ENCODE assay signal across 16 mouse cellular contexts in the genomic region with DNA sequence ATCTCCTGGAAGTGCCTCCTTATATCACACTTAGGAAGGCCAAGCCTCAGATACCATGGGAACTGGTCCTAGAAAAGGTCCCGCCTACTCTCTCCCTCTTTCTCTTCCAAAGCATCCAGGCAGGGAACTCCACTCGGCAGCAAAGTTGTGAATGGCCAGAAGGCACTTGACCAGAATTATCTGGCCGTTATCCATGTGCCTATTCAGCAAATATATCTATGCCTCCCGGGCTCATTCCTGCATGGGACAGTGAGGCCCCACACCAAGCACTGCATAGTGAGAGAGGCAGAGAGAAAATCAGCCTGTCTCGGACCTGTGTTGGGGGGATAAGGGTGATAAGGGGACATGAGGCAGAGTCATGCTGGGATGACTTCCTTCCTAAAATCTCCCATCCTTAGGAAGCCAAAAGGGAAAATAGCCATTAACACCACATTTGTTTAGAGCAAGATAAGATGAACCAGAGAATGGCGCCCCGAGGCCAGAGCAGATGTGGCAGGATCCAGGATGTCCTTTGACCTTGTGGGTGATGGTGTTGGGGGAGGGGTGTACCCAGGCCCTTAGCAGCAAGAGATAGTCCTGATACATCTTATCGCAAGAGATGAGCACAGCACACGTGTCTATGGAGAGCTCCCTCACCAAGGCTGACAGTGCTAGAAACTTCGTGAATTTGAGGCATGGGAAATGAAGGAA.
A peak's percentile ranks its signal among the peaks of the same experiment; 100 is the strongest.
DNase-seq lines count a peak whose midpoint lies in the region; ATAC-seq lines count a peak whose summit lies in the region.
"Had no signal": no experiment of that assay in that cellular context is flagged by ENCODE, and none has a peak within 500 bp of the region (broad histone marks: within the 10 kb centered on the region; RNA-seq: fewer than 3 reads in every experiment).

No protein-coding gene starts in this region.

- H3K27ac ChIP-seq in heart, embryonic 12.5 days (ENCODE audit: poor library complexity, severe bottlenecking) = 0 out of 2 replicates have a peak overlapping the region, but pooled peaks have one; percentile 19
- peak overlapping the region; percentile 72 for H3K27ac ChIP-seq in lung, embryonic 15.5 days
- H3K27ac ChIP-seq in embryonic facial prominence, embryonic 10.5 days (replicated peaks) = peak overlapping the region; percentile 83
- H3K27ac ChIP-seq in limb, embryonic 11.5 days (replicated peaks; ENCODE audit: low read depth, low read length) = peak overlapping the region; percentile 84
- H3K27ac ChIP-seq: kidney, embryonic 15.5 days had no signal

- 0 out of 2 replicates have a peak, but pooled peaks cover 5% of the 10 kb centered on the region for H3K9me3 ChIP-seq in heart, embryonic 12.5 days (replicated peaks)
- H3K9me3 ChIP-seq in lung, embryonic 15.5 days = no peaks in the 10 kb centered on the region
- peaks cover 5% of the 10 kb centered on the region; the same call in 1 of the 2 replicates for H3K9me3 ChIP-seq in embryonic facial prominence, embryonic 10.5 days
- peaks cover under 1% of the 10 kb centered on the region; the same call in 1 of the 2 replicates for H3K9me3 ChIP-seq in limb, embryonic 11.5 days (ENCODE audit: control insufficient read depth, low read length)
- H3K9me3 ChIP-seq: kidney, embryonic 15.5 days had no signal

- no peak overlapping the region for H3K4me3 ChIP-seq in heart, embryonic 12.5 days
- no peak overlapping the region for H3K4me3 ChIP-seq in lung, embryonic 15.5 days
- no peak overlapping the region for H3K4me3 ChIP-seq in embryonic facial prominence, embryonic 10.5 days
- no peak overlapping the region for H3K4me3 ChIP-seq in limb, embryonic 11.5 days (ENCODE audit: low read depth, low read length)
- H3K4me3 ChIP-seq: erythroblast, embryonic 14.5 days; kidney, embryonic 15.5 days; myocyte had no signal

- 19% methylated on average over 10 of the region's 10 CpGs for WGBS in heart, embryonic 12.5 days
- 31% methylated on average over 10 of the region's 10 CpGs for WGBS in lung, embryonic 15.5 days
- WGBS in embryonic facial prominence, embryonic 10.5 days = 41% methylated on average over 10 of the region's 10 CpGs
- 49% methylated on average over 10 of the region's 10 CpGs for WGBS in limb, embryonic 11.5 days

- H3K27me3 ChIP-seq in heart, embryonic 12.5 days (replicated peaks) = peaks cover 15% of the 10 kb centered on the region; the same call in 1 of the 2 replicates
- H3K27me3 ChIP-seq in lung, embryonic 15.5 days = no peaks in the 10 kb centered on the region
- no peaks in the 10 kb centered on the region for H3K27me3 ChIP-seq in embryonic facial prominence, embryonic 10.5 days (replicated peaks; ENCODE audit: low read depth, poor library complexity, severe bottlenecking)
- no peaks in the 10 kb centered on the region for H3K27me3 ChIP-seq in limb, embryonic 11.5 days (ENCODE audit: control insufficient read depth, insufficient read depth, low read length)
- H3K27me3 ChIP-seq: kidney, embryonic 15.5 days had no signal

- DNase-seq in heart, adult 8-10 months (ENCODE audit: low spot score) = no peak
- no peak for DNase-seq in lung, postnatal 25 days (ENCODE audit: low spot score)
- DNase-seq in embryonic facial prominence, embryonic 10.5 days (ENCODE audit: low spot score) = no peak
- no peak for DNase-seq in limb, embryonic 11.5 days (ENCODE audit: low spot score)
- DNase-seq in thymus, postnatal 4 days = no peak
- DNase-seq: adrenal gland, adult 2 months; cerebellum, adult 11-12 months; forebrain, postnatal 0 days; gastrocnemius, postnatal 14 days; thymus, adult 18-20 months had no signal

- H3K36me3 ChIP-seq in heart, embryonic 12.5 days = no peaks in the 10 kb centered on the region
- no peaks in the 10 kb centered on the region for H3K36me3 ChIP-seq in lung, embryonic 15.5 days
- no peaks in the 10 kb centered on the region for H3K36me3 ChIP-seq in embryonic facial prominence, embryonic 10.5 days (replicated peaks)
- no peaks in the 10 kb centered on the region for H3K36me3 ChIP-seq in limb, embryonic 11.5 days (ENCODE audit: control insufficient read depth, insufficient read depth, low read length)
- H3K36me3 ChIP-seq: kidney, embryonic 15.5 days had no signal

- ATAC-seq in heart, embryonic 12.5 days (ENCODE audit: insufficient number of reproducible peaks, low FRiP score) = no peak
- ATAC-seq in lung, embryonic 15.5 days (ENCODE audit: borderline replicate concordance, extremely low read depth, low FRiP score, low TSS enrichment) = peak; percentile 62; the same call in 1 of the 2 replicates
- ATAC-seq in limb, embryonic 11.5 days (ENCODE audit: insufficient number of reproducible peaks, low FRiP score, low TSS enrichment, low read depth) = no peak
- ATAC-seq: forebrain, postnatal 0 days; inflammation-experienced regulatory T-cells, adult 6 months had no signal

- no peak overlapping the region for H3K4me2 ChIP-seq in heart, embryonic 12.5 days
- H3K4me2 ChIP-seq in lung, embryonic 15.5 days = no peak overlapping the region
- H3K4me2 ChIP-seq in limb, embryonic 11.5 days (ENCODE audit: low read depth, severe bottlenecking) = no peak overlapping the region
- H3K4me2 ChIP-seq: kidney, embryonic 15.5 days had no signal

- H3K9ac ChIP-seq in heart, embryonic 12.5 days = no peak overlapping the region
- H3K9ac ChIP-seq in lung, embryonic 15.5 days = no peak overlapping the region
- no peak overlapping the region for H3K9ac ChIP-seq in limb, embryonic 11.5 days (ENCODE audit: low read length)
- H3K9ac ChIP-seq: forebrain, postnatal 0 days; kidney, embryonic 15.5 days had no signal

- peaks cover 16% of the 10 kb centered on the region for H3K4me1 ChIP-seq in heart, embryonic 12.5 days (replicated peaks)
- H3K4me1 ChIP-seq in lung, embryonic 15.5 days = peaks cover 17% of the 10 kb centered on the region
- peaks cover 70% of the 10 kb centered on the region for H3K4me1 ChIP-seq in embryonic facial prominence, embryonic 10.5 days
- peaks cover 35% of the 10 kb centered on the region for H3K4me1 ChIP-seq in limb, embryonic 11.5 days (ENCODE audit: control insufficient read depth, insufficient read depth, low read length)

Comparison
In these comparisons a context has a peak if more than half of its experiments do, and no peak if none do; other contexts are left out.
1. H3K27ac ChIP-seq: peak in every context shown above with its lines; median percentile 84 in limb, embryonic 11.5 days; 83 in embryonic facial prominence, embryonic 10.5 days; 72 in lung, embryonic 15.5 days; 19 in heart, embryonic 12.5 days.